Mouse (Mus musculus) olfactory bulb, adult 2 months (tissue): ENCODE data around the gene Unc5c. TPM values are rescaled to one million over a fixed set of nuclear protein-coding genes. Genes with fewer than 3 reads are reported as not detected.

Experiments used
- H3K27ac ChIP-seq: fragments of 200-500 bp; 2 replicates; pipeline ENCODE4 v1.5.1; 2012; ENCODE audit warnings: low read depth, low read length; ENCODE audit not compliant: insufficient read depth
- H3K4me1 ChIP-seq: fragments of 200-500 bp; 2 replicates; pipeline ENCODE4 v1.6.1; 2012; ENCODE audit warnings: low read length; ENCODE audit not compliant: control insufficient read depth, insufficient read depth
- H3K4me3 ChIP-seq: fragments of 200-500 bp; 2 replicates; pipeline ENCODE4 v1.5.1; 2012; ENCODE audit warnings: mild to moderate bottlenecking, low read depth, low read length, moderate library complexity; ENCODE audit not compliant: insufficient read depth
- CTCF ChIP-seq: fragments of 200-500 bp; IDR thresholded peaks from 2 replicates; pipeline ENCODE4 v1.5.1; 2012; ENCODE audit warnings: low read depth, mild to moderate bottlenecking, low read length, moderate library complexity; ENCODE audit not compliant: insufficient read depth
- POLR2A ChIP-seq: fragments of 200-500 bp; IDR thresholded peaks from 2 replicates; pipeline ENCODE4 v1.6.1; 2012; ENCODE audit warnings: mild to moderate bottlenecking, low read depth, low read length, moderate library complexity; ENCODE audit not compliant: insufficient read depth
- WGBS: fragments of 180-500 bp; shearing (Covaris S2); methylation state at CpG from one replicate; pipeline ENCODE4 v1.1.7; 2018; 5-methylcytosine and 5-hydroxymethylcytosine counted together
- polyA plus RNA-seq: library from polyadenylated mRNA; stranded (reverse); fragments of >200 nt; gene quantifications from 2 replicates; pipeline ENCODE4 v1.2.4, GENCODE M21; 2012; ENCODE audit warnings: low replicate concordance; ENCODE audit not compliant: missing spikeins, insufficient read depth, insufficient read length

Unc5c gene
- polyA plus RNA-seq, 1 experiment: not detected

DNA sequence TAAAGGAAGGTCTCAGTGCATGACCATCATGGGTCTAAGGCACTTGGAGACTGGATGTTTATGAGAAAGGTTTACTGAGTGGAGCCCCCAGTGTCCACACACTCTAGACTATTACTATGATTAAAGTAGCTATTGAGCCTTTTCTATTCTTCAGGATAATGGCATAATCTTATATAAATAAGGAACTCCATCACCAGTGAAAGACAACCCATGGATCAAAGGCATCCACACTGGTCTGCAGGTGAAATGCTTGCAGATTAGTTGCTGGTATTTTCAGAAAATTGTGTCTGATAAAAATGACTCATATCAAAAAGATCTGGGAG lies 116.8 kb downstream of the Unc5c start:
- Histone ChIP-seq H3K27ac (no peak overlapping the region), H3K4me3 (no peak overlapping the region), H3K4me1 (no peaks in the 10 kb centered on the region)
- TF ChIP-seq CTCF: no peak
- no peak for TF ChIP-seq POLR2A

DNA sequence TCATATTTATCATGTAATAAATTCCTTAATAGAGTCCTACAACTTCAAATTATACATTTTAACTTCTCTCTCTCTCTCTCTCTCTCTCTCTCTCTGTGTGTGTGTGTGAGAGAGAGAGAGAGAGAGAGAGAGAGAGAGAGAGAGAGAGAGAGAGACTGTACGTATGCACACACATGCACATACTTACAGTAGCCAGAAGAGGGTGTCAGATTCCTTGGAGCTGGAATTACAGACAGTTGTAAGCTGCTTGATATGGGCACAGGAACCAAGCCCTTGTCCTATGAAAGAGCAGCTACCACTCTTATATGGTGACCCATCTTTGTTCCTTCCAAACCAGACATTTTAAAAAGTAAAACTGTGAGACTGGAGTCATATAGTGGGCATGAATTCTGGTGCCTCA lies 118.2 kb downstream of the Unc5c start:
- H3K27ac ChIP-seq: no peak overlapping the region
- no peaks in the 10 kb centered on the region for H3K4me1 ChIP-seq
- H3K4me3 ChIP-seq: no peak overlapping the region
- no peak for TF ChIP-seq CTCF
- TF ChIP-seq POLR2A: no peak
- WGBS: 95% methylated on average over 1 of the region's 1 CpGs

DNA sequence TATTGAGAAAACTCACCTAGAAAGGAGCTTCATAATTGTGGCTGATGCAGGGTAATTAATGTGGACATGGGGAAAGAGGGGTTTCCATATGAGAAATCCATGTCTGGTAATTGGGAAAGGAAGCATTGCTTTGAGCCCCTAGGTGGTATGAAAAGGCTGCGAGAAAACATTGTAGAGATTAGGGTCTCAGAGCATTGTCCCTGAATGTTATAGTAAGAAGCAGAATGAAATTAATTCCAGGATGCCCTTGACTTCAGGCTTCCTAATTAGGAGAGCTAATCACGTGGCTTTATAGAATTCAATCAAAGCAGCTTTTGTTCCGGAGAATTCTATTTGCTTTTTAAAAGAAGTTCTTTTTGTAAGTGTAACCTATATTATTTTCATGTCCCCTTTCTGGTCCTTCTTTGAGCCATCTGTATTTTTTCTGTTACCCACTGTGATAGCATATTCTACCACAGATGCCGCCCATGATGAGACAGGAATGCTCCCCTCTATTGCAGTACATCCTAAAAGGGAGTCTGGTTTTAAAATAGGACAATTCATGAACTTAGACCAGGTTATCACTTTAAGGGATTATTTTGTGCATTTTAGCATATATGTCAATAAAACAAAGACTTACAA lies 124.5 kb downstream of the Unc5c start:
- Histone ChIP-seq H3K4me1 (no peaks in the 10 kb centered on the region), H3K4me3 (no peak overlapping the region), H3K27ac (no peak overlapping the region)
- TF ChIP-seq CTCF (no peak), POLR2A (no peak)
- 74% methylated on average over 4 of the region's 4 CpGs for WGBS

DNA sequence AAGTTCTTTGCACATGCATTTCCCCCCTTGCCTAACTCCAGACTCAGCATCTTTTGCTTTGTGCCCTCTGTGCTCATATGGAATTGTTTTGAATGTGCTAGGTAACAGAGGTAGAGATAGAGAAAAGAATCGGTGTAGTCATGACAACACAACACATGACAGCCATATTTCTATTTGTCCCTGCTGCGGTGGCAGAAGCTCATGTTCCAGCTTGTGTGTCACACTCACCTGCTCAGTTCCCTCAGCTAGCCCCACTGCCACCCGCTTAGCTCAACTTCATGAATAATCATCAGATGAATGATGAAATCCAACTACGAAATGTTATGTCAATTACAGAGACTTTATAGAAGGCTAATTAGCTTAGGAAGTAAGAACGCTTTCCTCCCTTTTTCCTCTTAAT lies 128.2 kb downstream of the Unc5c start:
- TF ChIP-seq POLR2A (no peak), CTCF (no peak)
- 63% methylated on average over 5 of the region's 5 CpGs for WGBS
- no peaks in the 10 kb centered on the region for H3K4me1 ChIP-seq
- H3K27ac ChIP-seq: no peak overlapping the region
- no peak overlapping the region for H3K4me3 ChIP-seq

DNA sequence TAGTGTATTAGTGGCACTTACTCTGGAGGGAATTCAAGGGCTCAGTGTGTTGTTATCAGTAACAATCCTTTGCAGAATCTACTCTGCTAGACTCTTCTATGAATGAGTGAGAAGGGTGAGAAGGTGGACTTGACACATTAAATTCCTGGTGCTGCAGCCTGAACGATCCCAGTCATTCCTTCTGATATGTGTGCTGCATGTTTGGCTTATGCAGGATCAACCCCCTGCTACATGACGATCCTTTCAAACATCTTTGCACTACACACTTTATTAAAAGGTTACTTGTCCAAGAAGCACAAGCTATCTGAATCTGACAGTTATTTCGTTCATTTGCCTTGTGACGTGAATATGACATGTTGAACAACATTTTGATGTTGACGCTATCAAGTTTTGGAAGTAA lies 129.1 kb downstream of the Unc5c start:
- H3K4me3 ChIP-seq: no peak overlapping the region
- H3K4me1 ChIP-seq: no peaks in the 10 kb centered on the region
- H3K27ac ChIP-seq: no peak overlapping the region
- TF ChIP-seq POLR2A (no peak), CTCF (no peak)
- WGBS: 92% methylated on average over 5 of the region's 5 CpGs

DNA sequence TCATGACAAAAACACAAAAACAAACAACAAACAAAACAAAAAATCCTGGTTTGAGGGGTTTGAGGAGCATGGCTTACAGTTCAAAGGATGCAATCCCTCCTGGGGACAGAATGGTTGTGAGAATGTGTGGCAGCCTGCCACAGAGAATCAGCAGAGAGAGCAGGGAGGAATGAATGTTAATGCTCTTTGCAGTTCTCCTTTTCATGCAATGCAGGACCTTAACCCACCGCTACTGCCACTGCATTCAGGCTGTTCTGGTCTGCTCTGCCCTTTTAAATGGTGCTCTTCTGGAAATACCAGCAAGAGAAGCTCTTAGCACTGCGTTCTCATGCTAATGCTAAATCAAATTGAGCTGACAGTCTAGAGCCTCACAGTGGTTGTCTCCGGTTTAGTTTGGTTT lies 130.1 kb downstream of the Unc5c start:
- TF ChIP-seq POLR2A (no peak), CTCF (no peak)

DNA sequence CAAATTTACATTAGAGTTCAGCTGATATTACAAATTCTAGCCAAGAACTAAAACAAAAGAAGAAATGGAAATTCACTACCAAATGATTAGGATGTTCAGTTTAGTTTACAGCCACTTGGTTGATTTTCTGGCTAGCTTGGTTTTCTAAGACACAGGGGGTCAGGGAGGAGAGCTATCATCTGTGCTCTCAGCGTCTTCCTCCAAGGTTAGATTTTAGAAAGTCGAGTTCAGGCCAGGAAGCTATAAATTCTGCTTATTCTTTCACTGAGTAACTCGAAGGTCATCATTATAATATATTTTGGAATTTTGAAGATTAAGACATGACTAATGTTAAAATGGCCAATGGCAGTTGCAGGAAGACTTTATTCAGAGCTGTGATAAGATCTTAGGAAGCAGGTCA lies 131.4 kb downstream of the Unc5c start:
- 82% methylated on average over 3 of the region's 3 CpGs for WGBS
- Histone ChIP-seq H3K27ac (no peak overlapping the region), H3K4me1 (no peaks in the 10 kb centered on the region), H3K4me3 (no peak overlapping the region)
- TF ChIP-seq POLR2A (no peak), CTCF (no peak)

More for the DNA sequence above, 130.1 kb downstream of the Unc5c start:
- no peak overlapping the region for H3K27ac ChIP-seq
- 71% methylated on average over 3 of the region's 3 CpGs for WGBS
- H3K4me1 ChIP-seq: no peaks in the 10 kb centered on the region
- no peak overlapping the region for H3K4me3 ChIP-seq

DNA sequence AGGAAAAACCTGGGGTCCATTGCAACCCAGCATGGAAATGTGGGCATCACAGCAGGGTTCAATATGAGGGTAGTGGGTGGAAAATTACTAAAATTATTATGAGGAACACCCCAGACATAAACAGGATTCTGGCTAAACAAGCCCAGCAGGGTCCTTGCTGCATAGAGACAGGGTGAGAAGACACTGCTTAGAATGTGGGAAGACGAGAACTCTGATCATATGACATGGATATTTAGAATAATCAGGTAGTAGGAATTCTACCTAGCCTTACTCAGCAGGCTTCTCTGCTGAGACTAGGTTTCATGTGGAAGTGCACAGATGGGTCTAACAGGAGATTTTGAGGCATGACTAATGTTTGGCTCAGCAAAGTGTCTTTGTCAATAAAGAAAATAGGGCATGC lies 131.9 kb downstream of the Unc5c start:
- Histone ChIP-seq H3K4me3 (no peak overlapping the region), H3K4me1 (no peaks in the 10 kb centered on the region), H3K27ac (no peak overlapping the region)
- WGBS: 78% methylated on average over 1 of the region's 1 CpGs
- TF ChIP-seq CTCF (no peak), POLR2A (no peak)

DNA sequence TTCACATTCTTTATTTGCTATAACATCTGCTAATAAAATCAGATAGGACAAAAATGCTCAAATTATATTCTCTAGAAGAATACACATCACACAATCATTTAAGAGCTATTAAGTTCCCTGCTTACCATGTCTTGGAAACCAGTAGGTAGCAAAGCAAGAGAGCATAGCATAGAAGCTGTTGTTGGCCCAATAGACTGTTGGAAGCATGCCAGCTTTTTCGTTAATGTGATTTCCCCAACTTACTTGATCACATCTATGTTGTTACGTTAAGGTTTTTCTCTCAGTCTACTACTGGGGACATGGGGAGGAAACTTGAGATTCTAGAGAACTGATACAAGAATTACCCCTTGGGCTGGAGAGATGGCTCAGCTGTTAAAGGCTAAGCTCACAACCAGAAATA lies 133.0 kb downstream of the Unc5c start:
- Histone ChIP-seq H3K4me3 (no peak overlapping the region), H3K4me1 (no peaks in the 10 kb centered on the region), H3K27ac (no peak overlapping the region)
- 62% methylated on average over 2 of the region's 2 CpGs for WGBS
- TF ChIP-seq CTCF (no peak), POLR2A (no peak)

DNA sequence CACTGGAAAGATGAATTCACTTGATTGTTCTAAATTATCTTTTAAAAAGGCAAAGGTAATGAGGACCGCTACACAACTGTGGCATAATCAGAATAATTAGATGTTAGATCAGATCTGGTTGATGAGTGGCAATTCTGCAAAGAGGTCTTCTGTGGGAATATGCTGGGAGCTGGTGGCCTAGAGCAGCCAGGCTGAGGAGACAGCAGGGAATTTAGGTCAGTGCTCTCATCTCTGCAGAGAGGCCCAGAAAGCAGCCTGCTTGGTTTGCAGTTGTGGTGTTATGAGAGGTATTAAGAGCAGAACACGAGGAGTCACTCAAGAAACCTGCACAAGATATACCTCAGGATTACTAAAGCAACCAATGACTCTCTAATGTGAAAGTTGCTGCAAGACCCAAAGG lies 133.9 kb downstream of the Unc5c start:
- 81% methylated on average over 2 of the region's 2 CpGs for WGBS
- TF ChIP-seq POLR2A (no peak), CTCF (no peak)
- no peak overlapping the region for H3K4me3 ChIP-seq
- no peaks in the 10 kb centered on the region for H3K4me1 ChIP-seq
- H3K27ac ChIP-seq: no peak overlapping the region
